Mouse (Mus musculus) midbrain, embryonic 16.5 days (tissue): Measurements from ENCODE around the gene Krtdap. TPM values are rescaled to one million over a fixed set of nuclear protein-coding genes. Genes with fewer than 3 reads are reported as not detected.
"Not testable (repeated sequence)": the region's sequence is repeated elsewhere in the genome, so short reads cannot be mapped to it uniquely, and the experiment has no call there.

Experiments used
- ATAC-seq: fragments of 200-750 bp; cut with Nextera tagmentation; 2 replicates; pipeline ENCODE4 v1.8.0; 2017; ENCODE audit warnings: moderate TSS enrichment
- H3K27ac ChIP-seq: fragments of 300-500 bp; sonication (generic); 2 replicates; pipeline ENCODE4 v1.5.1; 2014; ENCODE audit warnings: mild to moderate bottlenecking, low read length, mixed read lengths
- H3K27me3 ChIP-seq: fragments of 300-500 bp; sonication (generic); 2 replicates; pipeline ENCODE4 v1.6.1; 2014; ENCODE audit warnings: low read depth, low read length, mixed read lengths; ENCODE audit not compliant: control insufficient read depth, insufficient read depth
- H3K36me3 ChIP-seq: fragments of 300-500 bp; sonication (generic); 2 replicates; pipeline ENCODE4 v1.6.1; 2014; ENCODE audit warnings: mild to moderate bottlenecking, low read length, moderate library complexity, mixed read lengths; ENCODE audit not compliant: control insufficient read depth, insufficient read depth
- H3K4me1 ChIP-seq: fragments of 300-500 bp; sonication (generic); 2 replicates; pipeline ENCODE4 v1.6.1; 2014; ENCODE audit warnings: mild to moderate bottlenecking, low read length, mixed read lengths; ENCODE audit not compliant: control insufficient read depth, insufficient read depth
- H3K4me2 ChIP-seq: fragments of 300-500 bp; sonication (generic); 2 replicates; pipeline ENCODE4 v1.6.1; 2014; ENCODE audit warnings: mild to moderate bottlenecking, low read length, mixed read lengths
- H3K4me3 ChIP-seq: fragments of 300-500 bp; sonication (generic); 2 replicates; pipeline ENCODE4 v1.5.1; 2014; ENCODE audit warnings: low read depth, mild to moderate bottlenecking, low read length, moderate library complexity, mixed read lengths
- H3K9ac ChIP-seq: fragments of 300-500 bp; sonication (generic); 2 replicates; pipeline ENCODE4 v1.6.1; 2014; ENCODE audit warnings: low read depth, low read length, mixed read lengths
- H3K9me3 ChIP-seq: fragments of 300-500 bp; sonication (generic); replicated peaks from 2 replicates; pipeline ENCODE4 v1.6.1; 2014; ENCODE audit warnings: mild to moderate bottlenecking, low read length, mixed read lengths; ENCODE audit not compliant: control insufficient read depth, poor library complexity, severe bottlenecking
- WGBS: fragments of 180-500 bp; shearing (Covaris S2); extraction: QIAGEN DNeasy Blood & Tissue Kit; methylation state at CpG from one replicate; pipeline ENCODE4 v1.1.7; 2014; 5-methylcytosine and 5-hydroxymethylcytosine counted together
- polyA plus RNA-seq: library from polyadenylated mRNA; unstranded; fragments of >200 nt; fragmentation: Nextera tagmentation; extraction: Ambion mirVana; gene quantifications from 2 replicates; pipeline ENCODE4 v1.2.1, GENCODE M21; 2015

The Krtdap gene
- polyA plus RNA-seq, 1 experiment from 2014 or later: not detected

DNA sequence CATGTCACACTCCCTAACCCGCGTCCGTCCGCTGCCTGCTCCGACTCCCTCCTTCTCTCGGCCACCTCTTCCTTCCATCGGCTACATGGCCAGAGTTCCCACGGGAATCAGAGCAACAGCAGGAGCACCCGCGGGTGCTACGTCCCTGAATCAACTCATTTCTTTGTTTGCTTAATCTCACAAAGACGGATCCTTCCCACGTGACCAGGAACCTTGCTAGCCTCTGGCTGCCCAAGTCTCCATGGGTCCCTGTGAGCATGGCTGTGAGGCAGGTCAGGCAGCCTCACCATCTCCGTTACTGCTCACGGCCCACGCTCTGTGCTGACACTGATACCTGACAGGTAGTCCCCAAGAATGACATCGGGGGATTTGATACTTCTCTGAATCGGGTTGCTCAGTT is 36.0 kb downstream of the Krtdap start, which contains the start of gene Ffar2:
Gene Ffar2 (minus strand): TSS at position 101 of the 400 bp plus-strand sequence.
- 90% methylated on average over 18 of the region's 18 CpGs for WGBS
- no peaks in the 10 kb centered on the region for H3K36me3 ChIP-seq
- H3K9me3 ChIP-seq: no peaks in the 10 kb centered on the region
- H3K4me3 ChIP-seq: no peak within 1 kb of the TSS
- H3K4me2 ChIP-seq: no peak within 1 kb of the TSS
- H3K27me3 ChIP-seq: no peaks in the 10 kb centered on the region
- H3K27ac ChIP-seq: no peak within 1 kb of the TSS
- no peaks in the 10 kb centered on the region for H3K4me1 ChIP-seq
- no peak within 1 kb of the TSS for H3K9ac ChIP-seq
- ATAC-seq: no peak

DNA sequence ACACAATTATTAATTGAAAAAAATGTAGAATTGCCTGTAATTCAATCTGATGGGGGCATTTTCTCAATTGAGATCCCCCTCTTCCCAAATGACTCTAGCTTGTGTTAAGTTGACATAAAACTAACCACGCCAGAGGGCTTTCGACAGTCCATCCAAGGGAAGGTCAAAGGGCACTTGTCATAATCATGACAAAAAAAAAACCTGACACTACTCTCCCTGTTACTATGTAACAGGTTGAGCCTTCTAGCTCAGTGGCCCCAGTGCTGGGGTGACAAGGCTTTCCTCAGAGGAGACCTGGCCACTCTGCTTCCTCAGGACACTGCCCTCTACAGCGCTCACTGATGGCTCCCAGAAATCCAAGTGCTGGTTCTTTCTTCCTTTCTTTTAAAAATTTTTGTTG is 36.6 kb downstream of the Krtdap start:
- H3K4me2 ChIP-seq: no peak overlapping the region
- H3K4me3 ChIP-seq: no peak overlapping the region
- no peaks in the 10 kb centered on the region for H3K4me1 ChIP-seq
- no peak for ATAC-seq
- no peaks in the 10 kb centered on the region for H3K36me3 ChIP-seq
- H3K27ac ChIP-seq: no peak overlapping the region
- H3K9ac ChIP-seq: no peak overlapping the region
- H3K9me3 ChIP-seq: no peaks in the 10 kb centered on the region
- 97% methylated on average over 3 of the region's 3 CpGs for WGBS
- no peaks in the 10 kb centered on the region for H3K27me3 ChIP-seq

DNA sequence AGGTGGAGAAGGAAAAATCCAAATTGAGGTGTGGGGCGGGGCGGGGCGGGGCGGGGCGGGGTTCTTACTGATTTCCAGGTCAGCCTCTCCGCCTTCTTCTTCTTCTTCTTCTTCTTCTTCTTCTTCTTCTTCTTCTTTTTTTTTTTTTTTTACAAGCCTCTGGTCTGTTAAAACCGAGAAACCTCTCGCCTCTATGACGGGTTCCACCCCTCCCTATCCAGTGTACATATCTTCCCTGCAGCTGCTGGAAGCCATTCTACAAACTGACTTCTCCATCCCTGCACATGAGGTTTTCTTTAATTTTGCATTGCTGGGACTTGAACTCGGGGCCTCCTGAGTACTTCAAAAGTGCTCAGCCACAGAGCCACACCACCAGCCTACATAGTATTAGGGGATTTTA is 39.0 kb downstream of the Krtdap start:
- Histone ChIP-seq H3K4me2 (no peak overlapping the region), H3K4me3 (no peak overlapping the region), H3K9ac (no peak overlapping the region), H3K4me1 (no peaks in the 10 kb centered on the region), H3K27me3 (no peaks in the 10 kb centered on the region), H3K36me3 (no peaks in the 10 kb centered on the region), H3K27ac (no peak overlapping the region), H3K9me3 (no peaks in the 10 kb centered on the region)
- WGBS: 95% methylated on average over 10 of the region's 10 CpGs
- no peak for ATAC-seq

DNA sequence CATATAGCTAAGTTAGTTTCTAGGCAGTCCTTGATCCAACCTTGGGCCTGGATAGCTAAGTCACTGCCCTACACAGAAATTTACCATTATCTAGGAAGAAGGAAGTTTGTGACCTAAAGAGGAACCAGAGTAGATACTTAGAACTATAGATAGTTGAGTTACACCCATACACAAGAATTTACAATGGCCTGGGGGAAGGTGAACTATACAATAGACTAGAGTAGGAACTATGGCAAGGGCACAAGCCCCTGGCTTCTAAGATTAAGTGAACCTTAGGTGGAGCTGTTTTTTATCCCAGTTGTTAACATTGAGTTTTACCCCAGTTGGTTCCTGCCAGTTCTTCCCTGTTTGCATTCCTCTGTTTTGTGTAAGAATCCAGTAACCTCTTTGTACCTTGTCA is 41.2 kb downstream of the Krtdap start:
- not testable (repeated sequence) for H3K27me3 ChIP-seq, H3K27ac ChIP-seq, H3K4me3 ChIP-seq, H3K4me2 ChIP-seq, H3K9ac ChIP-seq, ATAC-seq, H3K9me3 ChIP-seq, H3K36me3 ChIP-seq, H3K4me1 ChIP-seq

DNA sequence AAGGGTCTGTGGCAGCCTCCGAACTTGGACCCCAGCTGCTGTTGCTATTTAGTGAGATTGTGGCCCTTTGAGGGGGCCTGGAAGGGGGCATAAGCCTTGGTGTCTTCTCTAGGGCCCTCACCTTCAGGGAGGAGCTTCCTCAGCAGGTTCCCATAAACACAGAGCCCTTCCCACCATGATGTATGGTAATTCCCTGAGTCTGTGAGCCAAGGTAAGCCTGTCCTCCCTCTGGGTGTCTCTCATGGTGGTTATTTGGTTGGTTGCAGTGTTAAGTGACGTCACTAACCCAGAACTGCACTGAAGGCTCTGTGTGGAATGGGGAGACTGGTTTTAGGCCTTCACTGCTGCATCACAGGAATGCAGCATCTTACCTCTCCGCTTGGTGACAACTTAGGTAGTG is 41.7 kb downstream of the Krtdap start:
- Histone ChIP-seq H3K9me3 (no peaks in the 10 kb centered on the region), H3K4me3 (no peak overlapping the region), H3K27me3 (no peaks in the 10 kb centered on the region), H3K9ac (no peak overlapping the region), H3K36me3 (no peaks in the 10 kb centered on the region), H3K27ac (no peak overlapping the region), H3K4me2 (no peak overlapping the region), H3K4me1 (no peaks in the 10 kb centered on the region)
- no peak for ATAC-seq
- 75% methylated on average over 3 of the region's 3 CpGs for WGBS

DNA sequence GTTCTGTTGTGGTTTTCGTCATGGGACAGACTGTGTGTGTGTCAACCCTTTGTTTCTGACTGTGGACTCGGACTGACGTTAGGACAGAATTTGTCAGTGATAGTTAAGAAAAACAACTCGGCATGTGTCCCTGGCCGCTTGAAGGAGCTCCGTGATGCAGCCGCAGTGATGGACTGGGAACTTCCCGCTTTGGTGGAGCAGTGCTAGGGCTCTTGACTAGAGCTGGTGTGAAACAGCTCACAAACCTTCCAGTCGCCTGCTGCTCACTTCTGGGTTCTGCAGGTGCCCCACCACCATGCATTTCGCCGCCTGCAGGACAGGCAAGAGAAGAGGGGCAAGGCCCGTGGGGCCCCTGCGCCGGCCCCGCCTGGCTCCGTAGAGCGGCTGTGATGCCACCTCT is 44.6 kb downstream of the Krtdap start:
- no peaks in the 10 kb centered on the region for H3K27me3 ChIP-seq
- 81% methylated on average over 9 of the region's 17 CpGs for WGBS
- no peak overlapping the region for H3K4me3 ChIP-seq
- H3K27ac ChIP-seq: no peak overlapping the region
- no peak overlapping the region for H3K9ac ChIP-seq
- no peaks in the 10 kb centered on the region for H3K36me3 ChIP-seq
- H3K4me2 ChIP-seq: no peak overlapping the region
- ATAC-seq: no peak
- H3K9me3 ChIP-seq: no peaks in the 10 kb centered on the region
- H3K4me1 ChIP-seq: no peaks in the 10 kb centered on the region

DNA sequence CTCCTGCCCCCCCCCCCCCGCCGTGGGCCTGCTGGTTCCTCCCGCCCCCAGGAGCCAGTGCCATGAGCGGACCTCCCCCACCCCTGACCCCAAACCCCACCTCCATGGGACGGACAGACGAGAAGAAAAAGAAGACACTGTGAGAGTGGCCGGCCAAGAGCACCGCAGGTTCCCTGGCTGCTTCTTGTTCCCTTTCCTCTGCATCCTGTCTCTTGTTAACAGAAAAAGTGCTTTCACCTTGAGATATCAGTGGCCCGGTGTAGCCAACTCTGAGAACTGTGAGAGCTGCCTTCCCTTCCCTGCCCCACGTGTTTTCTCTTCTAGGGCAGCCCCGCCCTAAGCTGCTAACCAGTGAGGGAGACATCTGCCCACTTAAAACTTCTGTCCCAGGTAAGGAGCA is 45.0 kb downstream of the Krtdap start:
- H3K4me2 ChIP-seq, H3K4me1 ChIP-seq, H3K27me3 ChIP-seq, H3K9me3 ChIP-seq, H3K36me3 ChIP-seq, H3K9ac ChIP-seq, H3K27ac ChIP-seq, ATAC-seq, H3K4me3 ChIP-seq: not testable (repeated sequence)
- WGBS: 39% methylated on average over 7 of the region's 11 CpGs

DNA sequence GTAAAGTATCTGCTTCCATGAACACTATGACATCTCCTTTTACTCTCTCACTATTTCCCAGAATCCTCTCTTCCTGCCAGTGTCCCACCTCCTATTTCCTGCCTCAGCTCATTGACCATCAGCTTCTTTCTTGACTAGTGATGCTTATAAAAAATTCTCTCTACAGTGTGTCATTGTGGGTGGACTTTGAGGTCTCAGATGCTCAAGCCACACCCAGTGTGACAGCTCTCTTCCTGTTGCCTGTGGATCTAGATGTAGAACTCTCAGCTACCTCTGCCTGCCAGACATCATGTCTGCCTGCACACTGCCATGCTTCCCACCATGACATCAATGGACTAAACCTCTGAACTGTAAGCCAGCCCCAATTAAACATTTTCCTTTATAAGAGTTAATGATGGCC is 49.6 kb downstream of the Krtdap start:
- Histone ChIP-seq H3K27me3 (no peaks in the 10 kb centered on the region), H3K4me1 (no peaks in the 10 kb centered on the region), H3K9me3 (no peaks in the 10 kb centered on the region), H3K27ac (no peak overlapping the region), H3K36me3 (no peaks in the 10 kb centered on the region), H3K4me3 (no peak overlapping the region), H3K9ac (no peak overlapping the region), H3K4me2 (no peak overlapping the region)
- no peak for ATAC-seq

DNA sequence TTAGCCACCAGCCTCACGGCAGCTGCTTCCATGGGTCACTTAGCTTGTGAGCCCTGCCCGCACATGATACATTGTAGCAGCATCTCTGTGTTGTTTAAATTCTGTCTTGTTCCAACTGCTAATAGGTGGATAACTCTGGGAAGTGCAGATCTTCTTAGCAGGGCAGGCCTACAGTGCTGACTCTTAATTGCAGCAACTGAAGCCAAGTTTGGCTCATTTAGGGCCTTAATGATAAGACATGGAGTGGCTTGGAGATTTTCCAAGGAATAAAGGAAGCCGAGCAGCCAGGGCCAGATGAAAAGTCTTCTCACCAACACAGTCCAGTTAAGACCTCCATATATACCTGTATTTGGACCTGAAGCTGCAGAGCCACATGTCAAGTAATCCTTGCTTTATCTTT is 52.6 kb downstream of the Krtdap start:
- ATAC-seq: no peak
- no peaks in the 10 kb centered on the region for H3K9me3 ChIP-seq
- H3K4me2 ChIP-seq: no peak overlapping the region
- H3K27me3 ChIP-seq: no peaks in the 10 kb centered on the region
- no peak overlapping the region for H3K9ac ChIP-seq
- H3K27ac ChIP-seq: no peak overlapping the region
- no peak overlapping the region for H3K4me3 ChIP-seq
- no peaks in the 10 kb centered on the region for H3K36me3 ChIP-seq
- 69% methylated on average over 3 of the region's 3 CpGs for WGBS
- peaks cover 7% of the 10 kb centered on the region; the same call in 1 of the 2 replicates for H3K4me1 ChIP-seq
